Mouse (Mus musculus) cerebellum, adult 11 months (tissue): ENCODE data around the gene Cacna2d3.

ENCODE experiments used
- DNase-seq: peaks from one replicate; pipeline ENCODE4 v3.0.0; 2022

The Cacna2d3 gene

GRCm38 (mm10) chr14:29721488-29722385, at the start of gene Cacna2d3:
Gene Cacna2d3 (minus strand): TSS chr14:29721864.
- peak; percentile 35 for DNase-seq

- no peak for DNase-seq
Measured at GRCm38 (mm10) chr14:29769486-29769885, 47.8 kb upstream of the Cacna2d3 start.

- DNase-seq = no peak
Measured at GRCm38 (mm10) chr14:29752876-29753275, 31.2 kb upstream of the Cacna2d3 start.

GRCm38 (mm10) chr14:29738751-29739150, 17.1 kb upstream of the Cacna2d3 start:
- DNase-seq = no peak

GRCm38 (mm10) chr14:29730256-29730655, 8.6 kb upstream of the Cacna2d3 start:
- DNase-seq = no peak

GRCm38 (mm10) chr14:29729009-29729408, 7.3 kb upstream of the Cacna2d3 start:
- DNase-seq = no peak

- no peak for DNase-seq
Measured at GRCm38 (mm10) chr14:29727596-29727995, 5.9 kb upstream of the Cacna2d3 start.

GRCm38 (mm10) chr14:29723267-29723666, 1.6 kb upstream of the Cacna2d3 start:
- no peak for DNase-seq

- peak; percentile 23 for DNase-seq
Measured at GRCm38 (mm10) chr14:29722386-29723221, 940 bp upstream of the Cacna2d3 start.

GRCm38 (mm10) chr14:29721131-29721487, 555 bp downstream of the Cacna2d3 start:
- no peak for DNase-seq

- no peak for DNase-seq
Measured at GRCm38 (mm10) chr14:29720334-29720911, 1.2 kb downstream of the Cacna2d3 start.

- peak; percentile 22 for DNase-seq
Measured at GRCm38 (mm10) chr14:29712621-29713020, 9.0 kb downstream of the Cacna2d3 start.

- no peak for DNase-seq
Measured at GRCm38 (mm10) chr14:29707561-29708335, 13.9 kb downstream of the Cacna2d3 start.

GRCm38 (mm10) chr14:29702762-29703161, 18.9 kb downstream of the Cacna2d3 start:
- no peak for DNase-seq

GRCm38 (mm10) chr14:29696131-29696530, 25.5 kb downstream of the Cacna2d3 start:
- peak; percentile 26 for DNase-seq

- no peak for DNase-seq
Measured at GRCm38 (mm10) chr14:29672436-29673050, 49.1 kb downstream of the Cacna2d3 start.

- DNase-seq = no peak
Measured at GRCm38 (mm10) chr14:29669826-29670225, 51.8 kb downstream of the Cacna2d3 start.

GRCm38 (mm10) chr14:29657006-29657405, 64.7 kb downstream of the Cacna2d3 start:
- no peak for DNase-seq

GRCm38 (mm10) chr14:29650591-29650990, 71.1 kb downstream of the Cacna2d3 start:
- no peak for DNase-seq

GRCm38 (mm10) chr14:29648721-29649120, 72.9 kb downstream of the Cacna2d3 start:
- DNase-seq = peak; percentile 60

- DNase-seq = no peak
Measured at GRCm38 (mm10) chr14:29645421-29645820, 76.2 kb downstream of the Cacna2d3 start.

GRCm38 (mm10) chr14:29643217-29643616, 78.4 kb downstream of the Cacna2d3 start:
- DNase-seq = no peak
